Mouse (Mus musculus): ENCODE data around the gene 9930111J21Rik2. TPM values are rescaled to one million over a fixed set of nuclear protein-coding genes. Genes with fewer than 3 reads are reported as not detected.
"Not testable (repeated sequence)": the region's sequence is repeated elsewhere in the genome, so short reads cannot be mapped to it uniquely, and the experiment has no call there.

Gene 9930111J21Rik2
- polyA plus RNA-seq, 1 experiment from 2014 or later, result 0.83 TPM

DNA sequence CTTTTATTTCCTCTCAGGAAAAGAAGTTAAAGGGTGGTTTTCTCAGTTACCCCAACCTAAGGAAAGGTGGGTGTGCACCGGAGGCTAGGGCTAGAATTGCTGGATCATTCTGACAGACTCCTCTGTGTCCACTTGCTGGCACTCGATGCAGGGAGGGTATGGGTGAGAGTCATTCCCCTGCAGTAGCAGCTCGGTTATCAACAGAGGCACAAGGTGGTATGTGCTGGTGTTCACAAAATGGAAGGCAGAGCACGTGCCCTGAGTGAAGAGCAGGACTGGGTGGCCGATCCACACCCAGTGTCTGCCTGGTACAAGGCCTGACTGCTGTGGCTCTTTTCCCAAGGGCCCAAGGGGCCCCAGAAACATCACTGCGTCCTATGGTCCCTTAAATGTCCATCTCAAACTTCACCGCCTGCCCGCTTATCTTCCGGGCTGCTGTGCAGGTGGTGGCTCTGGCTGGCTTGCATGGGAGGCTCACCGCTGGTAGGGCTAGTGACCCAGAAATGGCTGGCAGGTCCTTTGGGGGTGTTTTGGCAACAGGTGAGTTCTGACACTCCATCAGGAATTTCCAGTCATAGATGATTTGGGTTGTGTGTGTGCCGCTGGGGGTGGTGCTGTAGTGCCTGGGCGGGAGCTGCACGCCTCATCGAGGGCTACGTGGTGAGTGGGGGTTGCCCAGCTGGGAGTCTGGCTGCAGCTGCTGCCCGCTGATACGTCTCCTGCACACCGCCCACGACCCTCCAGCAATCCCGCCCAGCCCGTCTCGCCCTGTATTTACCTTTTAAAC lies 37.0 kb upstream of the 9930111J21Rik2 start:
- no peak for ATAC-seq (ENCODE audit: insufficient number of reproducible peaks, low FRiP score, low TSS enrichment, low read depth)
- H3K9me3 ChIP-seq, result no peaks in the 10 kb centered on the region
- no peaks in the 10 kb centered on the region for H3K27me3 ChIP-seq
- WGBS, result 46% methylated on average over 22 of the region's 22 CpGs
- peaks cover 4% of the 10 kb centered on the region; the same call in 1 of the 2 replicates for H3K4me1 ChIP-seq
- no peak overlapping the region for H3K27ac ChIP-seq
- H3K4me3 ChIP-seq, result no peak overlapping the region
- H3K9ac ChIP-seq, result no peak overlapping the region
- 0 out of 2 replicates have a peak overlapping the region, but pooled peaks have one; percentile 12 for H3K4me2 ChIP-seq
- H3K36me3 ChIP-seq, result no peaks in the 10 kb centered on the region

- Histone ChIP-seq H3K9ac (no peak overlapping the region), H3K27me3 (no peaks in the 10 kb centered on the region), H3K4me3 (no peak overlapping the region), H3K4me2 (no peak overlapping the region), H3K4me1 (peaks cover 4% of the 10 kb centered on the region; the same call in 1 of the 2 replicates), H3K27ac (no peak overlapping the region; the same call in 1 of the 2 replicates), H3K9me3 (no peaks in the 10 kb centered on the region), H3K36me3 (no peaks in the 10 kb centered on the region)
- no peak for ATAC-seq (ENCODE audit: insufficient number of reproducible peaks, low FRiP score, low TSS enrichment, low read depth)
- WGBS, result 74% methylated on average over 6 of the region's 6 CpGs
Observed at GRCm38 (mm10) chr11:49086858-49087361, 35.9 kb upstream of the 9930111J21Rik2 start.

- no peak overlapping the region for H3K9ac ChIP-seq
- no peaks in the 10 kb centered on the region for H3K36me3 ChIP-seq
- no peak for ATAC-seq (ENCODE audit: insufficient number of reproducible peaks, low FRiP score, low TSS enrichment, low read depth)
- H3K4me3 ChIP-seq, result no peak overlapping the region
- H3K4me2 ChIP-seq, result no peak overlapping the region
- H3K27ac ChIP-seq, result no peak overlapping the region
- no peaks in the 10 kb centered on the region for H3K9me3 ChIP-seq
- 46% methylated on average over 3 of the region's 3 CpGs for WGBS
- H3K4me1 ChIP-seq, result peaks cover 4% of the 10 kb centered on the region; the same call in 1 of the 2 replicates
- no peaks in the 10 kb centered on the region for H3K27me3 ChIP-seq
Observed at GRCm38 (mm10) chr11:49084875-49085274, 33.8 kb upstream of the 9930111J21Rik2 start.

DNA sequence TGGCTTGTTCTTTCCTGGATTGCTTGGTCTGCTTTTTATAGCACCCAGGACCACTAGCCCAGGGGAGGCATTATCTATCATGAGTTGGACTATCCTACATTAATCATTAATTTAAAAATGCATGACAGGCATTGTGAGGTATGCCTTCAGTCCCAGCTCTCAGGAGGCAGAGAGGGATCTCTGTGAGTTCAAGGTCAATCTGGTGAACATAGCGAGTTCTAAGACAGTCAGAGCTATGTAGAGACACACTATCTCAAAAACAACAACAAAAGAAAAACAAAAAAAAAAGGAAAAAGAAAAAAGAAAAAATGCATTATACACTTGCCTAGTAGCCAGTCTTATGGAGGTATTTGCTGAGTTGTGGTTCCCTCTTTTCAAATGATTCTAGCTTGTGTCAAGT lies 33.3 kb upstream of the 9930111J21Rik2 start:
- Histone ChIP-seq H3K36me3 (no peaks in the 10 kb centered on the region), H3K4me2 (no peak overlapping the region), H3K4me1 (peaks cover 4% of the 10 kb centered on the region; the same call in 1 of the 2 replicates)

GRCm38 (mm10) chr11:49083808-49084207 lies 32.8 kb upstream of the 9930111J21Rik2 start:
- H3K4me2 ChIP-seq, result no peak overlapping the region
- 67% methylated on average over 3 of the region's 3 CpGs for WGBS
- no peak overlapping the region for H3K9ac ChIP-seq
- no peaks in the 10 kb centered on the region for H3K36me3 ChIP-seq
- H3K27ac ChIP-seq, result no peak overlapping the region
- no peak; the same call in 1 of the 2 replicates for ATAC-seq (ENCODE audit: insufficient number of reproducible peaks, low FRiP score, low TSS enrichment, low read depth)
- H3K9me3 ChIP-seq, result no peaks in the 10 kb centered on the region
- H3K4me3 ChIP-seq, result no peak overlapping the region
- peaks cover 4% of the 10 kb centered on the region; the same call in 1 of the 2 replicates for H3K4me1 ChIP-seq
- H3K27me3 ChIP-seq, result no peaks in the 10 kb centered on the region

More for the DNA sequence above, 33.3 kb upstream of the 9930111J21Rik2 start:
- 78% methylated on average over 1 of the region's 1 CpGs for WGBS
- Histone ChIP-seq H3K4me3 (no peak overlapping the region), H3K9ac (no peak overlapping the region), H3K27ac (no peak overlapping the region), H3K27me3 (no peaks in the 10 kb centered on the region), H3K9me3 (no peaks in the 10 kb centered on the region)
- ATAC-seq (ENCODE audit: insufficient number of reproducible peaks, low FRiP score, low TSS enrichment, low read depth), result no peak

DNA sequence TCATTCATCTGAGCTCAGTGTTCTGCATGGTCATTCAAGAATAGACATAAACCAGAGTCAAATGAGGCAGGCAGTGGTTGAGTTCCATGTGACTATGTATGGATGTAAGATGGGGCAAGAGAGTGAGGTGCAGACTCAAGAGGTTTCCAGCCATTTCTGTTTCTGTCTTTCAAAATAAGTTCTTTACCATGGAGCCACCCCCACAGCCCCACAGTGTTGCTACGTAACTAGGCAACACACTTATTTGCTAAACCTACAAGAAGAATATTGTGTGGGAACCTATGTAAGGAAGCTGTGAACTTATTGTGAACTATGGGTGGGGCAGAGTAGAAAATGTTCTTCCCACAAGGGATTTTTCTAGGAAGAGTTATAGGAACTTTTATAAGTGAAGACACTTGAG lies 32.1 kb upstream of the 9930111J21Rik2 start:
- ATAC-seq (ENCODE audit: insufficient number of reproducible peaks, low FRiP score, low TSS enrichment, low read depth), result no peak
- WGBS, result 91% methylated on average over 1 of the region's 1 CpGs
- Histone ChIP-seq H3K4me3 (no peak overlapping the region), H3K36me3 (no peaks in the 10 kb centered on the region), H3K4me1 (peaks cover 1% of the 10 kb centered on the region; the same call in 1 of the 2 replicates), H3K27ac (no peak overlapping the region), H3K9ac (no peak overlapping the region), H3K27me3 (no peaks in the 10 kb centered on the region), H3K4me2 (no peak overlapping the region), H3K9me3 (no peaks in the 10 kb centered on the region)

DNA sequence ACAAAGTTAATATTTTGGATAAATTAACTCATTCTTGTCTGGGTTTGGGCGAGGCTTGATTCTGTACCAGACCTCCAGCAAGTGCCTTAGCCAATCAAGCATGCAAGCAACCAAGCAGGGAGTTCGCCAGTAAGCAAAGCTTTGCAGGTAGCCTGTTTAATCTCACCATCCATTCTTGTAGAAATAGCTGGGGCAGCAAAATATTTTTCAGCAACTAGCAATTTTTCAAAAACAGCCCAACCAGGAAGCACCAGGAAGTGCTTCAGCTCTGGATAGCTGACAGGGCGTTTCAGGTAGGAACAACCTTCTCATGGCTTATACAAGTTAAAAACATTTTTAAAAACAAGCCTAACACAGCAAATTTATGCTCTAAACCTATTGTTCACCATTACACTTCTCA lies 30.8 kb upstream of the 9930111J21Rik2 start:
- Histone ChIP-seq H3K36me3 (no peaks in the 10 kb centered on the region), H3K4me2 (no peak overlapping the region), H3K9ac (no peak overlapping the region), H3K4me3 (no peak overlapping the region), H3K9me3 (no peaks in the 10 kb centered on the region), H3K27ac (no peak overlapping the region), H3K4me1 (no peaks in the 10 kb centered on the region), H3K27me3 (no peaks in the 10 kb centered on the region)
- ATAC-seq (ENCODE audit: insufficient number of reproducible peaks, low FRiP score, low TSS enrichment, low read depth), result no peak
- 74% methylated on average over 3 of the region's 3 CpGs for WGBS

DNA sequence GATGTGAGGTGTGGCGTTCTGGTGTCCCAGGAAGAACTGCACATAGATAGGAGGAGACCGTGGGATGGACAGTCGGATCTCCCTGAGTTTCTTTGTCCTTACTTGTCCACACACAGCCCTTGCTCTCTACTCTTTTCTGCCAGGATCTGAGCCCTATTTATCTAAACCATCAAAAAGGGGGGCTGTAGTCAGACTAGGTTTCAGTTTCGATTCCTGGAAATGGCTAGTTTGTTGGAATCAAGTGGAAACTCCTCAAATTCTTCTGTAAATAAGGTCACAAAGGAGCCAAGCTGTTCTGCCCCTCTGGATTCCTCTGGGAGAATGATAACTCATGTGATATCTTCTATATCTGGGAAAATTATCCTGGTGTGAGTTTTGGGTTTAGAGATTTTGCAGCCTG lies 30.3 kb upstream of the 9930111J21Rik2 start:
- no peak overlapping the region for H3K27ac ChIP-seq
- H3K4me1 ChIP-seq, result no peaks in the 10 kb centered on the region
- no peak overlapping the region for H3K4me3 ChIP-seq
- H3K9me3 ChIP-seq, result no peaks in the 10 kb centered on the region
- no peaks in the 10 kb centered on the region for H3K27me3 ChIP-seq
- ATAC-seq (ENCODE audit: insufficient number of reproducible peaks, low FRiP score, low TSS enrichment, low read depth), result no peak
- WGBS, result 81% methylated on average over 4 of the region's 4 CpGs
- no peak overlapping the region for H3K9ac ChIP-seq
- no peak overlapping the region for H3K4me2 ChIP-seq
- H3K36me3 ChIP-seq, result no peaks in the 10 kb centered on the region

DNA sequence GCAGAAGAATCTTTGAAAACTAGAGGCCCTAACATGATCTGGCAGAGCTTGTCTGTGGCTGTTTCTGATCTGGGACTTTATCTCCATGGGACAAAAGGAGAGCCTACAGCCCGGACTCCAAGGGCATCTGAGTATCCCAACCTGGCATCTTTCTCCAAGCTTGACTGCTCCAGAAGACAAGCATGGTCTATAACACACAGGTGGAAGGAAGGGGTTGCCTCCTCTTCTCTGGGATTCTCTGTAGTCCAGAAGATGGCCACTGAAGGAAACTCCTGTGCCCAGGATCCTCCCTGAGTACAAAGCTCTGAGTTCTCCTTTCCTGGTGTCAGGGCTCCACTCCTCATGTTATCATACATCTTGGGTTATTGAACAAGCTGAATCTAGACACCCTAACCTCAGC lies 29.6 kb upstream of the 9930111J21Rik2 start:
- Histone ChIP-seq H3K9ac (no peak overlapping the region), H3K4me3 (no peak overlapping the region), H3K9me3 (no peaks in the 10 kb centered on the region), H3K27ac (no peak overlapping the region), H3K36me3 (no peaks in the 10 kb centered on the region), H3K27me3 (no peaks in the 10 kb centered on the region), H3K4me1 (no peaks in the 10 kb centered on the region), H3K4me2 (no peak overlapping the region)
- 85% methylated on average over 1 of the region's 1 CpGs for WGBS
- no peak for ATAC-seq (ENCODE audit: insufficient number of reproducible peaks, low FRiP score, low TSS enrichment, low read depth)

DNA sequence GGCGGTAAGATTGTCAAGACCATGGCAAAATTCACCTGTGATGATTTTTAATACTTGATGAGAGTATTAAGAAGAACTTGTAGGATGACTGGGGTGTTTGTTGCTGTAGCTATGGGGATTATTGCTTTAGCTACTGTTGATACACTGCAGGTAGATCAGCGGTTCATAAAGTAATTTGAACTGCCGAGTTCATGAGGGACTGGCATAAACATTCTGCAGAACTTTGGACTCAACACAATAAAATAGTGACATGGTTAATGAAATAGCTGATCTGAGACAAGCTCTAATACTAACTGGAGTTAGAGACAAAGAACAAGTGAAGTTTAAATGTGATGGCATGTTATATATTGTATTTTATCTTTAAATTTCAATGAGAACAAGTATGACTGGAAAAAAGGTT lies 27.7 kb upstream of the 9930111J21Rik2 start:
- H3K27ac ChIP-seq, result no peak overlapping the region
- 84% methylated on average over 3 of the region's 3 CpGs for WGBS
- no peaks in the 10 kb centered on the region for H3K9me3 ChIP-seq
- no peak overlapping the region for H3K4me2 ChIP-seq
- H3K4me1 ChIP-seq, result no peaks in the 10 kb centered on the region
- no peak overlapping the region for H3K4me3 ChIP-seq
- no peaks in the 10 kb centered on the region for H3K27me3 ChIP-seq
- no peak for ATAC-seq (ENCODE audit: insufficient number of reproducible peaks, low FRiP score, low TSS enrichment, low read depth)
- H3K9ac ChIP-seq, result no peak overlapping the region
- no peaks in the 10 kb centered on the region for H3K36me3 ChIP-seq

- Histone ChIP-seq H3K36me3 (no peaks in the 10 kb centered on the region), H3K9ac (no peak overlapping the region), H3K4me3 (no peak overlapping the region), H3K9me3 (no peaks in the 10 kb centered on the region), H3K4me2 (no peak overlapping the region), H3K27me3 (no peaks in the 10 kb centered on the region), H3K27ac (no peak overlapping the region), H3K4me1 (no peaks in the 10 kb centered on the region)
- ATAC-seq (ENCODE audit: insufficient number of reproducible peaks, low FRiP score, low TSS enrichment, low read depth), result no peak
- WGBS, result 74% methylated on average over 1 of the region's 1 CpGs
Observed at GRCm38 (mm10) chr11:49077012-49077411, 26.0 kb upstream of the 9930111J21Rik2 start.

- H3K27me3 ChIP-seq; ATAC-seq (ENCODE audit: insufficient number of reproducible peaks, low FRiP score, low TSS enrichment, low read depth); H3K4me1 ChIP-seq; H3K9me3 ChIP-seq; H3K4me3 ChIP-seq; H3K36me3 ChIP-seq; H3K4me2 ChIP-seq; H3K9ac ChIP-seq; H3K27ac ChIP-seq: not testable (repeated sequence)
- 69% methylated on average over 6 of the region's 6 CpGs for WGBS
Observed at GRCm38 (mm10) chr11:49076001-49076757, 25.1 kb upstream of the 9930111J21Rik2 start, which contains the start of gene Ifi47. Gene Ifi47, plus strand, starts transcription at chr11:49076587.

All from limb, embryonic 15.5 days (tissue).